Mouse (Mus musculus): ENCODE results near the gene Gm44973.
A peak's percentile ranks its signal among the peaks of the same experiment; 100 is the strongest.
"Not testable (repeated sequence)": the region's sequence is repeated elsewhere in the genome, so short reads cannot be mapped to it uniquely, and the experiment has no call there.

The Gm44973 gene

DNA sequence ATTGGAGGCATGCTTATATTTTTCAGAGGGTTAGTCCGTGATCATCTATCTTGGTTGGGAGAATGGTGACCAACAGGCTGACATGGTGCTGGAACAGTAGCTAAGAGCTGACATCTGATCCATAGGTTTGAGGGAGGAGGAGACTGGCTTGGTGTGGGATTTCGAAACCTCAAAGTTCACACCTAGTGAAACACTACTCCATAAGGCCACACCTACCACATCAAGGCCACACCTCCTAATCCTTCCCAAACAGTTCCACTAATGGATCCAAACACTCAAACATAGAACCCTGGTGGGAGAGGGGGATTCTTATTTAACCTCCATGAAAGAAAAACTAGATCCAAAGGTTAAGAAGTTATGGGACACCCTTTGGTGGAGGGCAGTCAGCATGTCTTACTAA lies 1.6 kb downstream of the Gm44973 start:
- no peak for DNase-seq (ENCODE audit: low spot score in 2 of 2)

DNA sequence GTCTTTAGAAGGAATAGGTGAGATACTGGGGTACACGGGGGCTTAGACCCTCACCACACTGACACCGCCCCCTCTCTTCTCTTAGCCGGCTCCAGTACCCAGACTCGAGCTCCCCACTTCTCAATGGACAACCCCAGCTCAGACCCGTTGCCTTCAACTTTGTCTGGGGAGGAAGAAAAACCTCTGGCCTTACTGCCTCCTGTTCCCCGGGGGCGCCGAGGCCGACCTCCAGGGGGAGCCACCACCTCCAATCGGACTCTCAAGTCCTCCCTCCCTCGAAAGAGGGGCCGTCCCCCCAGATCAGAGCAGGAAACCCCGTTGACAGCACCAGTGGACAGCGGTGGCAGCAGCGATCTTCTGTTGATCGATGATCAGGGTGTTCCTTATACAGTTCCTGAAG lies 2.1 kb downstream of the Gm44973 start:
- no peak for DNase-seq (ENCODE audit: low spot score in 2 of 2)

DNA sequence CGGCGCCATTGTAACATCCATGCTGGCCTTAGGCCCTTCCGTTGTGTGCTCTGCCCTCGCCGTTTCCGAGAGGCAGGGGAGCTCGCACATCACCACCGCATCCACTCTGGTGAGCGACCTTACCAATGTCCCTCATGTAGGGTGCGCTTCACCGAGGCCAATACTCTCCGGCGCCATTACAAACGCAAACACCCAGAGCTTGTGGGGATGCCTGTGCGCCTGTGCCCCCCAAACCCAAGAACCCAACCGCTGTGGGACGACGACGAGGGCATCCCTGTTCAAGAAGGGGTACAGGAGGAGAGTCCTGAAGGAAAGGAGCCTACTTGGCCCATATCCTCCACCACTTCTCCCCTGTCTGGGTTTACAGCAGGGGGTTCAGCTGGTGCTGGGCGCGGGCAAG lies 2.6 kb downstream of the Gm44973 start:
- DNase-seq (ENCODE audit: low spot score in 2 of 2) = no peak

DNA sequence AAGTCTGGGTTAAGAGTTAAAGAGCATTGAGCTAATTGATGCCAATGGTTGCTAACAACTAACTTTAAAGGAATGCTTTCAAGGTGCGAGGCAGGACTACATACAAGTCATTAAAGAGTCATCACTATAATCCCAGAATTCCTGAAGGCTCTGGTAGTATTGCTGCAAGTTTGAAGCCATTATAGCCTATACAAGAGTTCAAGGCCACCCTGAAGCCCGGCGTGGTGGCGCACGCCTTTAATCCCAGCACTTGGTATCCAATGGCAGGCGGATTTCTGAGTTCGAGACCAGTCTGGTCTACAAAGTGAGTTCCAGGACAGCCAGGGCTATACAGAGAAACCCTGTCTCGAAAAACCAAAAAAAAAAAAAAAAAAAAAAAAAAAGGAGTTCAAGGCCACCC lies 4.3 kb downstream of the Gm44973 start:
- not testable (repeated sequence) for DNase-seq (ENCODE audit: low spot score in 2 of 2)

DNA sequence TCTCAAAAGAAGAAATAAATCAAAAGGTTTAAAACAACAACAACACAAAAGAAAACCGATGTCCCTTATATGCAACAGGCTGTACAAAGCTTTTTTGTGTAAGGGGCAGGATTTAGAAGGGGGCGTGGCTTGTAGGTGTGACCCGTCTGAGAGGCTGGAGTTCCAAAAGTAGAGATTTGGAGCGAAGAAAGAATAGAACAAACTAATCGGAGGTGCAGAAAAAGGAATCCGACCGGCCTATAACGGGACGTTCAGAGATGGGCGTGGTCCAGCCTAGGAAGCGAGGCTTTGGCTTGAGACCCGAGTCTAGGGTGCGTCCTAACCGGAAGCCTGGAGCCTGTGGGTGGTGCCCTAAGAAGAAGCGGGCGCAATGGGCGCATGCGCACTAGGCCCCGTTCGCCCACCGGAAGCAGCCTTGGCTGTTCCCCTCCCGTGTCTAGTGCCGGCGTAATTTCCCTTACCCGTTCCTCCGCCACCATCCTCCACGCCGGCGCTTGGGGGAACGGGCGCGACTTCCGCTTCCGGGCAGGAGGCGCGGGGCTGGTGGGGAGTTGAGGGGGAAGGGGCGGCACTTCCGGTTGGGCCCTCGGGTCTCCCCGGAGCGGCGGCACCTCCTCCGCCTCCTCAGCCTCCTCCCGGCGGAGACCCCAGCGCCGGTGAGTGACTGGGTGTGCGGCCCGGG lies 4.8 kb downstream of the Gm44973 start, which contains the start of the genes Zfp865 and Ccdc106:
Gene Zfp865 (plus strand): TSS at position 377 of the 682 bp plus-strand sequence.
Gene Ccdc106 (plus strand): TSS at position 554 of the 682 bp plus-strand sequence.
- peak; percentile 99 for DNase-seq (ENCODE audit: low spot score in 2 of 2)

DNA sequence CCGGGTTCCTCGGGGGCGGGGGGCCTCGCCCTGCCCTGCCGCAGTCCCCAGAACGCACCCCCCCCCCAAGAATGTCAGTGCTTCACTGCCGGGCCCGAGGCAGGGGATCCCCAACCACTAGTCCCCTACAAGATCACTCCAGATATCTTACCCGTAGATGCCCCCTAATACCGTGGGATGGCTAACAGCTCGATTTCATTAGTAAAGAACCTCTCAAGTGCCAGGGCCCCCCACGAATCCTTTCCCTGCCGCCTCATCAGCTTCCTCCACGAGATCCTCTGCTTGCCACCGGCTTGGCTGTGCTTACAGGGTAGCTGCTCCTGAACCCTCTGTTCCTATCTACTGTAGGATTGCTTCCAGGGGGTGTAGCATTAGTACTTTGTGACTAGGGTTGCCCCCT lies 5.4 kb downstream of the Gm44973 start:
- DNase-seq (ENCODE audit: low spot score in 2 of 2) = no peak

DNA sequence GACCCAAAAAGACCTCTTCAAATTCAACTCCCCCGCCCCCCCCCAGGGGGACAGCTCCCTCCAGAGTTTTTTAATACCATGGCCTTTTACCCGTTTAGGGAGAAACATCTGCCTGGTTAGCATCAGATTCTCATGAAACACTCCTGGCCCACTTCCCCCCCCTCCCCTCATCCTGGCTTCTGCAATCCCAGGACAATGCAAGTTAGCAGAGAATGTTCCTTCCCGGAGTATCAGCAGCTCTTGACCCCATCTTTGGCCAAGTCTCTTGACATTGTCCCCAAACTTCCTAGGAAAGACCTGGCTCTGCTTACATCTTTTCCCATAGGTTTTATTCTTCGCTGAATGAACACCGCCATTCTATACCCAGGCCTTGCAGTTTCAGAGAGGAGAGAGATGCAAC lies 5.9 kb downstream of the Gm44973 start:
- no peak for DNase-seq (ENCODE audit: low spot score in 2 of 2)

DNA sequence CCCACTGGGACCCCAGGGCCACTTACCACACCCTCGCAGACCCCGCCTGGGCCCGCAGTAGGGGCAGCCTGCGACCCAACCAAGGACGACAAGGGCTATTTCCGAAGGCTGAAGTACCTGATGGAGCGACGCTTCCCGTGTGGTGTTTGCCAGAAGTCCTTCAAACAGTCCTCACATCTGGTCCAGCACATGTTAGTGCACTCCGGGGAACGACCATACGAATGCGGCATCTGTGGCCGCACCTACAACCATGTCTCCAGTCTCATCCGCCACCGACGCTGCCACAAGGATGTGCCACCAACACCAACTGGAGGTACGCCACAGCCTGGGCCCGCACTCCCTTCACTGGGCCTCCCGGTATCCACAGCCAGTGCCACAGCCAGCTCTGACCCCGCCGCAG lies 14.2 kb downstream of the Gm44973 start:
- DNase-seq (ENCODE audit: low spot score in 2 of 2) = no peak

DNA sequence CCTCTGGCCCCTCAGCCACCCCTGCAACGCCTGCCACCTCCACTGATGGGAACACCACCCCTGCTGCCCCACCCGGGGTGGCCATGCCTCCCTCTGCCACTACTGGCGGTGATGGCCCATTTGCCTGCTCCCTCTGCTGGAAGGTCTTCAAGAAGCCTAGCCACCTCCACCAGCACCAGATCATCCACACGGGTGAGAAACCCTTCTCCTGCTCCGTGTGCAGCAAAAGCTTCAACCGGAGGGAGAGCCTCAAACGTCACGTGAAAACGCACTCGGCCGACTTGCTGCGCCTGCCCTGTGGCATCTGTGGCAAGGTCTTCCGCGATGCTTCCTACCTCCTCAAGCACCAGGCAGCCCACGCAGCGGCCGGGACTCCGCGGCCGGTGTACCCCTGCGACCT lies 14.7 kb downstream of the Gm44973 start:
- DNase-seq (ENCODE audit: low spot score in 2 of 2) = no peak

DNA sequence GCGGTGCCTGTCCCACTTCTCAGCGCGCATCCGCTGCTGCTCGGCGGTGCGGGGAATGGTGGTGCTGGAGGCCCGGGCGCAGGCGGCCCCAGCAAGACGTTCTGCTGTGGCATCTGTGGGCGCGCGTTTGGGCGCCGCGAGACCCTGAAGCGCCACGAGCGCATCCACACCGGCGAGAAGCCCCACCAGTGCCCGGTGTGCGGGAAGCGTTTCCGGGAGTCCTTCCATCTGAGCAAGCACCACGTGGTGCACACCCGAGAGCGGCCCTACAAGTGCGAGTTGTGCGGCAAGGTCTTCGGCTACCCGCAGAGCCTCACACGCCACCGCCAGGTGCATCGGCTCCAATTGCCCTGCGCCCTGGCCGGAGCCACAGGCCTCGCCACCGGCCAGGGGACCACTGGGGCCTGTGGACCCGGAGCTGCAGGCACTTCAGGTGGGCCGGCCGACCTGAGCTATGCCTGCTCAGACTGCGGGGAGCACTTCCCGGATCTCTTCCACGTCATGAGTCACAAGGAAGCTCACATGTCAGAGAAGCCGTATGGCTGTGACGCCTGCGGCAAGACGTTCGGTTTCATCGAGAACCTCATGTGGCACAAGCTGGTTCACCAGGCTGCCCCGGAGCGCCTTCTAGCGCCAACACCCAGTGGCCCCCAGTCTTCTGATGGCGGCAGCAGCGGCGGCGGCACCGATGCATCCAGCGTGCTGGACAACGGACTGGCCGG lies 15.4 kb downstream of the Gm44973 start:
- DNase-seq (ENCODE audit: low spot score in 2 of 2) = no peak

DNA sequence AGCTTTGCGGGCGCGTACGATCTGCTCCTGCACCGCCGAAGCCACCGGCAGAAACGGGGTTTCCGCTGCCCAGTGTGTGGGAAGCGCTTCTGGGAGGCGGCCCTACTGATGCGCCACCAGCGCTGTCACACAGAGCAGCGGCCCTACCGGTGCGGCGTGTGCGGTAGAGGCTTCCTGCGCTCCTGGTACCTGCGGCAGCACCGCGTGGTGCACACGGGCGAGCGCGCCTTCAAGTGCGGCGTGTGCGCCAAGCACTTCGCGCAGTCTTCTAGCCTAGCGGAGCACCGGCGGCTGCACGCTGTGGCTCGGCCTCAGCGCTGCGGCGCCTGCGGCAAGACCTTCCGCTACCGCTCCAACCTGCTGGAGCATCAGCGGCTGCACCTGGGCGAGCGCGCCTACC lies 16.2 kb downstream of the Gm44973 start:
- no peak for DNase-seq (ENCODE audit: low spot score in 2 of 2)

DNA sequence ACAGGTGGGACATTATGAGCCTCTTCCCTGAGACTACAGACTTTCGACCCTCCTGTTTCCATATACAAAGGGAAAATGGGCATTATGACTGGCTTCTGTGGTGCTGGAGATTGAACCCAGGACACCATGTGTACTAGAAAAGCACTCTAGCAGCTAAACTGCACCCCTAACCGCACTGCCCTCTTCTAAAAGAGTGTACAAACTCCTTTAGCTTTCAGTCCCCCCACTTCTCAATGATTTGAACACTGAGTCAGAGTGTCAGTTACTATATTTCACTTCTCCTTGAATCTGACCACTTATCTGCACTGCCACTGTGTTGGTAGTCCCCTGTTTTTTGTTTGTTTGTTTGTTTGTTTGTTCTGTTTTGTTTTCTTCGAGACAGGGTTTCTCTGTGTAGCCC lies 18.5 kb downstream of the Gm44973 start, which contains the start of gene 4632433K11Rik:
Gene 4632433K11Rik (plus strand): TSS at position 301 of the 400 bp plus-strand sequence.
- DNase-seq (ENCODE audit: low spot score in 2 of 2) = no peak

DNA sequence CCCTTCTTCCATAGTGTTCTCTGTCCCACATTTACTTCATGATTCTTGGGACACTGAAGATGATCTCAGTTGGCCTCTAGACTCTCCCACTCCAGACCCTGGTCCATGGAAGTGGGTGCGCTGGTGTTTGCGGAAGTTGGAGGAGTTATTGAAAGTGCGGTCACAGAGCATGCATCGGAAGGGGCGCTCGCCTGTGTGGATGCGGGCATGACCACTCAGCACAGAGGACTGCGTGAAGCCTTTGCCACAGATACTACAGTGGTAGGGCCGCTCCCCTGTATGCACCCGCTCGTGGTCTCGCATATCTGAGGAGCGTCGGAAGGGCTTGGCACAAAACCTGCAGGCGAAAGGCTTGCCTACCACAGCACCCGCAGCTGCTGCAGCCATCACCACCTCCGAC lies 20.3 kb downstream of the Gm44973 start:
- no peak for DNase-seq (ENCODE audit: low spot score in 2 of 2)

DNA sequence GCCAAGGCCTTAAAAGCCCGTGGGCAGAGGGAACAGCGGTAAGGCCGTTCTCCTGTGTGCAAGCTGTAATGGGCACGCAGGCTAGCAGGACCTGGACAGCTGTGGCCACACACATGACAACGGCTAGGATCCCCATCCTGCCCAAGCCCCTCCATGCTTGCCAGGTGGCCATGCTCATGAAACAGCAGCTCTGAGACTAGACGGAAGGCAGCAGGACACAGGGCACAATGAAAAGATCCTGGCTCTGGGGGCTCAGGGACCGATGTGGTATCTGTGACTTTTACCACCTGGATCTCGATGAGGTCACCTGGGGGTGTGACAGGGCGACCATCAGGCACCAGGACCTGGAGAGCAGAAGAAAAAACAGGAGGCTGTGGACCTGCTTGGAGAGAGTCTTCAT lies 20.8 kb downstream of the Gm44973 start:
- DNase-seq (ENCODE audit: low spot score in 2 of 2) = no peak

DNA sequence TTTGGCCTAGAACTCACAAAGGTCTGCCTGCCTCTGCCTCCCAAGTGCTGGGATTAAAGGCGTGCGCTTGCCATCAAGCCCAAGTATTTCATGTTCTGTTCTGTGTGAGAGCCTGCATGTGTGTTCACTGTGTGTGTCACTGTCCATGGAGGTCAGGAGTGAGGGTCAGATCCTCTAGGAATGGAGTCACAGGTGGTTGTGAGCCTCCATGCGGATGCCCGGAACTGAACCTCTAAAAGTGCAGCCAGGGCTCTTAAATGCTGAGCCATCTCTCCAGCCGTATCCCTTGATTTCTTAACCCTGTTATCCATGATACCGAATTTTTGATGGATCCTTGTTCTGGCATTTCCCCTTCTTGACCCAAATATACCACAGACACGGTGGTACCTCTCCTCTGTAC lies 21.7 kb downstream of the Gm44973 start:
- DNase-seq (ENCODE audit: low spot score in 2 of 2) = no peak

DNA sequence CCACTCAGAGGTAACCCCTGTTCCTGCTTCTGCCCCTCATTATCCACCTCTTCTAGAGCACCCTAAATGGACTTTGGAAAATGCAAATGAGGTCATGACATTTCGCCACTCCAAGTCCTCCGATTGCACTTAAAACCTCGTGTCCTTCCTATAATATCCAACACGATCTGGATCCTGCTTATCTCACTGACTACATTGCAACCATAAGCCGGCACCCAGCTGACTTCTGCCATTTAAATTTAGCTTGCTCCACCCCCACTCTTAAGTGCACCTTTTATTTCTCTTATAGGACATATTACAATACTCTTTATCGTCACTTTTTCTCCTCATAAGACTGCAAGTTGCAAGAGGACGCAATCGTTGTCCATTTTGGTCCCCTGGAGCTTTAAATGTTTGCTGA lies 22.2 kb downstream of the Gm44973 start:
- no peak for DNase-seq (ENCODE audit: low spot score in 2 of 2)

DNA sequence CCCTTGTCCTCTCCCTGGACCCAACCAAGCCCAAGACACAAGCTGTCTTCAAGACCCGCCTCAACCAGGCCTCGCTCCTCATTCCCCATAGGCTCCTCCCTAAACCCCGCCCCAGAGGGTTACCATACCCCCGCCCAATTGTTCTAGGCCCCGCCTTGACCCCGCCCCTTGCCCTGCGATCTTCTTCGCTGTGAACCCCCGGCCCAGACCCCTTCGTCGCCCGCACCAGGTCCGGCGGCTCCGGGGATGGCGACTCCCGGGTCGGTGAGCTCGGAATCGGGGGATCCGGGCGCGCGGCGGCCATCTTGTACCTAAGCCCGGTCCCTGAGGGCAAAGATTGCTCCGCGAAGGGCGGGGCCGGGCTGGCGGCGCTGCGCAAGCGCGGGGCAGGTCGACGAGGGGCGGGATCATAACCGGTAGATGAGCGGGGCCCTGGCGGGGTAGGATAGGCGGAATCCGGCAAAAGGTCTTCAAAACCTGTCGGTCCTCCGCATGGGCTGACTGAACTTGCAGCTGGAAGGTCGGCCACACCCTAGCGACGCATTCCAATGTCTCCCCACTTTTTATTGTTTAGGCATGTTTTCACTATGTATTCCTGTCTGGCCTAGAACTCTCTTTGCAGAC lies 22.9 kb downstream of the Gm44973 start, which contains the start of gene Zfp784:
Gene Zfp784 (minus strand): TSS at position 338 of the 624 bp plus-strand sequence.
- peak; percentile 86 to 87 for DNase-seq (ENCODE audit: low spot score in 2 of 2)

DNA sequence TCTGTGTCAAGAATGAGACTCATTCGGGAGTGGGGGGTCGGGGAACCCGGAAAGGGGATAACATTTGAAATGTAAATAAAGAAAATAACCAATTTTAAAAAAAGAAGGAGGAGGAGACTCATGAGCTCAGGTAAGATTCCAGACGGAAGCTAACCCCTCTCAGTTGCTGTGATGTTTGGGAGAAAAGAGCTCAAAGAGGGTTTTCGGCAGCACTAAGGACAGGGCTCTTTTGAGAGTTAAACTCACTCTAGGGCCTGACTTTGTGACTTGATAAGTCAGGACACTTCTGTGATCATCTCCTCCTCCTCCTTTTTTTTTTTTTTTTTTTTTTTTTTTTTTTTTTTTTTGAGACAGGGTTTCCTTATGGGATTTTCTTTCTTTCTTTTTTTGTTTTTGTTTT lies 23.6 kb downstream of the Gm44973 start:
- DNase-seq (ENCODE audit: low spot score in 2 of 2) = no peak

DNA sequence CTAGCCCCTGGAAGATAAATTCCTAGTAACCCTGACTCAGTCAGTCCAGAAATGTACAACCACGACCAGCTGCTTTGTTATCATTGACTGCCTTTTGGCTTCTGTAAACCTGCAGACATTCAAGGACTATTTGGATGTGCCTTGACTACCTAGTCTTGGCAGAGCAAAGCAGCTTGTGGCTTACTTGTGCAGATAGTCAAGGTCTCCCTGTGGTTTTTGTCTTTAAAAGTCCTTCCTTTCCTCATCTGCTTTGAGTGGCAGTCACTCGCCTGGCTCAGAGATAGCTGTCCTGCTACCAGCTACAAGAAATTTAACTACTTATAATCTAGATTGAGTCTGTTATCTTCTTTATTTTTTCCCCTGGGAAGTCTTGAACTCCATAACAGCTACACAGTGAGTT lies 29.7 kb downstream of the Gm44973 start:
- no peak for DNase-seq (ENCODE audit: low spot score in 2 of 2)

DNA sequence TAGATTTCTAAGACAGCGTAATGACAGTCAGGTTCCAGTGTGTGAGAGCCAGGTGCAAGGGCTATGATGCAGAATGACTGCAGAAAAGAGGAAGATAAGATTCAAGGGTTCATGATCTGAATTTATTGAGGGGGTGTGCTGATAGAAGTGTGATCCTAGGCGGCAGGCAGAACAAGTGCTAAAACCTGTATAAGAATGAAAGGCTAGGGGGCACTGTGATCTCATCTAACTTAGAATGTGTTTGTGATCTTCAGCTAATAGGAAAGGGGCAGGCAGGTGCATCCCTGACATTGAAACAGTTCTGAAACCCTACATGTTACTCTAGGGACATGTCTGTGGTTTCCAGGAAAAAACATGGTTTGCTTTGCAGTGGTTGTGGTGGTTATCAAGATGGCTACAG lies 30.8 kb downstream of the Gm44973 start:
- no peak for DNase-seq (ENCODE audit: low spot score in 2 of 2)

DNA sequence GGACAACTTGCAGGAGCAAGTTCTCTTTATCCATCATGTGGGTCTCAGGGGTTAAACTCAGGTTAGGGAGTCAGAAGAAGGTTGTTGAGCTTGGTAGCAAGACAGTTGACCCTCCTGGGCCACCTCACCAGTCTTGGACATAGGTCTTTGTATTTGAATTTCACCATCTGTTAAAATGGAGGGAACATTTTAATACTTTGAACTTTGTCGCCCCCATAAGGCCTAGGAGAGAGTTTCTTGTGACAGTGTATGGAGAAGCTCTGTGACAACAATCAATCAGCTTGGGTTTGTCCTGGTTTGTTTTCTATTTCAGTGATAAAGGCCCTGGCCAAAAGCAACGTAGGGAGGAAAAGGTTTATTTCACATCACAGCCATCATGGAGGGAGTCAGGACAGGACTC lies 32.0 kb downstream of the Gm44973 start:
- DNase-seq (ENCODE audit: low spot score in 2 of 2) = no peak
